Mouse (Mus musculus) bone marrow macrophage, adult 2 months (primary cell): ENCODE results near the gene Gm45140.

ENCODE experiments used
- CTCF ChIP-seq: IDR thresholded peaks from 2 replicates; pipeline ENCODE4 v1.5.1; 2012; ENCODE audit warnings: low read depth, mild to moderate bottlenecking, low read length, moderate library complexity
- POLR2A ChIP-seq: IDR thresholded peaks from 2 replicates; pipeline ENCODE4 v1.6.1; 2012; ENCODE audit warnings: mild to moderate bottlenecking, low read depth, low read length, borderline replicate concordance

- TF ChIP-seq CTCF (no peak), POLR2A (no peak)
Observed at GRCm38 (mm10) chr6:87777842-87778241, 57.8 kb downstream of the Gm45140 start, which contains the start of gene Gp9.
